Mouse (Mus musculus) macrophage (primary cell): Measurements from ENCODE around the gene Frmd4b. TPM values are rescaled to one million over a fixed set of nuclear protein-coding genes. Genes with fewer than 3 reads are reported as not detected.

ENCODE experiments used
- H3K27ac ChIP-seq: fragments of 350-480 bp; formaldehyde crosslinking; 2 replicates; pipeline ENCODE4 v1.9.0; 2021
- H3K36me3 ChIP-seq: fragments of 350-480 bp; formaldehyde crosslinking; 2 replicates; pipeline ENCODE4 v1.9.0; 2021; ENCODE audit errors: inconsistent target
- H3K4me3 ChIP-seq: fragments of 350-480 bp; formaldehyde crosslinking; 2 replicates; pipeline ENCODE4 v1.9.0; 2021; ENCODE audit errors: inconsistent target
- H3K79me2 ChIP-seq: fragments of 350-480 bp; formaldehyde crosslinking; 2 replicates; pipeline ENCODE4 v1.9.0; 2021; ENCODE audit errors: inconsistent target
- WGBS: methylation state at CpG from one replicate; pipeline ENCODE4 v1.1.7; 2026; ENCODE audit warnings: inconsistent platforms; ENCODE audit not compliant: missing documents; 5-methylcytosine and 5-hydroxymethylcytosine counted together
- polyA plus RNA-seq: library from polyadenylated mRNA; stranded (reverse); fragments of 250-400 nt; gene quantifications from 3 replicates; pipeline ENCODE4 v1.2.4, GENCODE M21; 2018; ENCODE audit warnings: inconsistent platforms

Frmd4b gene
- polyA plus RNA-seq, 1 experiment from 2014 or later = 139 TPM

GRCm38 (mm10) chr6:97594589-97594988 lies 22.8 kb downstream of the Frmd4b start:
- no peak overlapping the region for H3K4me3 ChIP-seq
- WGBS = 93% methylated on average over 7 of the region's 7 CpGs
- H3K27ac ChIP-seq = no peak overlapping the region
- no peaks in the 10 kb centered on the region for H3K79me2 ChIP-seq
- no peaks in the 10 kb centered on the region for H3K36me3 ChIP-seq

- Histone ChIP-seq H3K36me3 (no peaks in the 10 kb centered on the region), H3K4me3 (no peak overlapping the region), H3K27ac (no peak overlapping the region), H3K79me2 (no peaks in the 10 kb centered on the region)
- 76% methylated on average over 5 of the region's 5 CpGs for WGBS
These were observed 27.1 kb downstream of the Frmd4b start for GRCm38 (mm10) chr6:97590230-97590629.

- Histone ChIP-seq H3K4me3 (no peak overlapping the region), H3K27ac (no peak overlapping the region), H3K36me3 (no peaks in the 10 kb centered on the region), H3K79me2 (no peaks in the 10 kb centered on the region)
- WGBS = 86% methylated on average over 3 of the region's 3 CpGs
These were observed 27.8 kb downstream of the Frmd4b start for GRCm38 (mm10) chr6:97589581-97589980.

- Histone ChIP-seq H3K27ac (no peak overlapping the region), H3K79me2 (no peaks in the 10 kb centered on the region), H3K4me3 (no peak overlapping the region), H3K36me3 (no peaks in the 10 kb centered on the region)
- 98% methylated on average over 7 of the region's 7 CpGs for WGBS
These were observed 28.3 kb downstream of the Frmd4b start for GRCm38 (mm10) chr6:97589031-97589430.

GRCm38 (mm10) chr6:97586606-97587005 lies 30.7 kb downstream of the Frmd4b start:
- no peak overlapping the region for H3K27ac ChIP-seq
- no peak overlapping the region for H3K4me3 ChIP-seq
- H3K36me3 ChIP-seq = no peaks in the 10 kb centered on the region
- no peaks in the 10 kb centered on the region for H3K79me2 ChIP-seq

DNA sequence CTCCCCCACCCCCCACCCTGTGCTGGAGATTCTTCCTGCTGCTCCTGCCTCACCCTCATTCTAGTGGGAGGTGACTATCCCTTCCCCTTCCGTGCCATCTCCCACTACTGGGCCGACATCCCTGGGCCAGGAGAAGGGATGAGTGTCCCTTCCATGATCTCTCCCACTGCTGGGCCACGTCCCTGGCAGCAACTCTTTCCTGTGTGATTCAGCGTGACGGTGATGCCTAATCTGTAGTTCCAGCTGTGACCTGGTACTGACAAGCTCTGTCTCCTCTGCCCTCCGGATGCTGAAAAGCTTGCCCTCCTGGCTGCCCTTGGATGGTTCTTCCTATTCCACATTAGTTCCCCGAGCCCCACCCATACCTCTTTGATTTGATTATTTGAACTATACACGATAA lies 31.3 kb downstream of the Frmd4b start:
- Histone ChIP-seq H3K36me3 (no peaks in the 10 kb centered on the region), H3K27ac (no peak overlapping the region), H3K79me2 (no peaks in the 10 kb centered on the region), H3K4me3 (no peak overlapping the region)
- 83% methylated on average over 8 of the region's 8 CpGs for WGBS

GRCm38 (mm10) chr6:97582748-97583147 lies 34.6 kb downstream of the Frmd4b start:
- H3K27ac ChIP-seq = no peak overlapping the region
- 89% methylated on average over 8 of the region's 8 CpGs for WGBS
- H3K36me3 ChIP-seq = no peaks in the 10 kb centered on the region
- no peak overlapping the region for H3K4me3 ChIP-seq
- no peaks in the 10 kb centered on the region for H3K79me2 ChIP-seq

- no peaks in the 10 kb centered on the region for H3K36me3 ChIP-seq
- WGBS = 84% methylated on average over 7 of the region's 7 CpGs
- no peak overlapping the region for H3K27ac ChIP-seq
- H3K79me2 ChIP-seq = no peaks in the 10 kb centered on the region
- H3K4me3 ChIP-seq = no peak overlapping the region
These were observed 35.4 kb downstream of the Frmd4b start for GRCm38 (mm10) chr6:97581941-97582340.

DNA sequence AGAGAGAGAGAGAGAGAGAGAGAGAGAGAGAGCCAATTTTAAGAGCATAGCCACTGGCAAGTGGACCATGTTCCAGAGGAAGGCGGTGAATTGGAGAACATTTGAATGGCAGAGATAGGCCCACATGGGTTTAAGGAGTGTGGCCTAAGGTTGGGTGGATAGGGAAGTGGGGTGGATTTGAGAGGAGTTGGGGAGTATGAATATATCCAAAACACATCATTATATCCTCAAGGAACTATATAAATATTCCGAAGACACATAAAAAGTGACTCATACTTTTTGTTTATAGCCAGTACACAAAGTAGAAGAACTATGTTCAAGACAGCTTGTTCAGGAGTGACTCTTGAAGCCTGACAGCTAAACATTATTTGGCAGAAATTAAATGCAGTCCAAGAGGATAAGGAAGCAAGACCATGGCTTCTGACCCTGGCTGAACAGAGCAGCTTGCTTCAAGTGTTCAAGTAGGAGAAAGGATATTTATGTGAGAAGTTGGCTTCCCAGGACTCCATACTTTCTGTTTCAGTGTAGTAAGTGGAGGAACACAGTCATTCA lies 36.8 kb downstream of the Frmd4b start:
- H3K79me2 ChIP-seq = no peaks in the 10 kb centered on the region
- H3K27ac ChIP-seq = no peak overlapping the region
- WGBS = 94% methylated on average over 2 of the region's 2 CpGs
- no peaks in the 10 kb centered on the region for H3K36me3 ChIP-seq
- H3K4me3 ChIP-seq = no peak overlapping the region

DNA sequence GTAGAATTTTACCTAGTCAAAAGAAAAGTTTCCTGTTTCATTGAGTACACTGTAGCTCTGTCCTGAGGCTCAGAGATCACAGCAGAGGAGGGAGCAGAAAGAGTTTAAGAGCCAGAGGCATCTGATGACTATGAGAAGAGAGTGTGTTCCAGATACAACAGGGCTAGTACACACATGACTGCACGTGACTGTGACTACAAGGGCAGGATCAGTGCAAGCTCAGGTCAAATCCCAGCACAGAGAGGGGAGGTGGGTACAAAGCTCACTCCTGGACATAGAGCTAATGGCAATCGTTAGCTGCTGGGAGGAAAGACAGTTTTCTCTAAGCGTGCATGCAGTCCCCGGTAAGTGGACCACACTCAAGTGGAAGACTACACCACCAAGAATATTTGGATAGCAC lies 37.6 kb downstream of the Frmd4b start:
- no peak overlapping the region for H3K27ac ChIP-seq
- H3K4me3 ChIP-seq = no peak overlapping the region
- 90% methylated on average over 4 of the region's 4 CpGs for WGBS
- H3K79me2 ChIP-seq = no peaks in the 10 kb centered on the region
- H3K36me3 ChIP-seq = no peaks in the 10 kb centered on the region

GRCm38 (mm10) chr6:97578210-97578609 lies 39.1 kb downstream of the Frmd4b start:
- H3K4me3 ChIP-seq = no peak overlapping the region
- no peaks in the 10 kb centered on the region for H3K79me2 ChIP-seq
- H3K27ac ChIP-seq = no peak overlapping the region
- 95% methylated on average over 7 of the region's 7 CpGs for WGBS
- no peaks in the 10 kb centered on the region for H3K36me3 ChIP-seq

DNA sequence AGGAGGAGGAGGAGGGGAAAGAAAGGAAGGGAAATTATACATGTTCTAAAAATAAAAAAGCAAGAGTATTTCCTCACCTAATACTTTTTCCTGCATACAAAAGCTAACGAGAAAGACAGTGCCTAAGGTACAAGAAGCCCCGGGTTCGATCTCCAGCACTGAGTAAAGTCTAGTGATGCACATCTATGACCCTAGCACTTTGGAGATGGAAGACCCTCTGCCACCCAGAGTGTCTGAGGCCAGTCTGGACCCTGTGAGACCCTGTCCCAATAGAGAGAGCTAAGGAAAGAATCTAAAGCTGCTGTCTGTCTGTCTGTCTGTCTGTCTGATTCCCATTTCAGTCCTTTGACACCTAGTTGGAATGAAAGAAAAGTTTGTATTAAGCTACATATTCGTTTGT lies 40.0 kb downstream of the Frmd4b start:
- 59% methylated on average over 4 of the region's 4 CpGs for WGBS
- H3K79me2 ChIP-seq = no peaks in the 10 kb centered on the region

GRCm38 (mm10) chr6:97576565-97577346 lies 40.6 kb downstream of the Frmd4b start:
- Histone ChIP-seq H3K4me3 (no peak overlapping the region), H3K36me3 (no peaks in the 10 kb centered on the region), H3K79me2 (no peaks in the 10 kb centered on the region), H3K27ac (no peak overlapping the region)
- WGBS = 74% methylated on average over 7 of the region's 7 CpGs

More for the DNA sequence above, 40.0 kb downstream of the Frmd4b start:
- Histone ChIP-seq H3K27ac (no peak overlapping the region), H3K4me3 (no peak overlapping the region), H3K36me3 (no peaks in the 10 kb centered on the region)

DNA sequence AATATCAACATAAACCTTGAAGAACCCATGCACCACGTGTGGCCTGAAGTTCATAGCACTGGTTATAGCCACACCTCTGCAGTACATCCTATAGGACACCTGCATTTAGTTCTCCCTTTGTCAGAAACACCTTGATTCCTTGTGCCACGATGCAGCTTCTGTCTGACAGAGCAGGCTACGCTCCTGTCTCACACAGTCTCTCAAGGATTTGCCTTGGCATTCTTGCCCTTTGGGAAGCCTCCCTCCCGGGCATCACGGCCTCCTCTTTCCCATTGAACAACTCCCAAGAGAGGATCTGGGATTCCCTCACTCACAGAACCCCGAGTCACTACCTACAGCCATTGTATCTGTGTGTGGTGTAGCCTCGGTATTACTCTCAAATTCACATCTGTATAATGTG lies 41.2 kb downstream of the Frmd4b start:
- 90% methylated on average over 7 of the region's 7 CpGs for WGBS
- Histone ChIP-seq H3K79me2 (no peaks in the 10 kb centered on the region), H3K36me3 (no peaks in the 10 kb centered on the region), H3K4me3 (no peak overlapping the region), H3K27ac (no peak overlapping the region)

GRCm38 (mm10) chr6:97574973-97575372 lies 42.4 kb downstream of the Frmd4b start:
- no peak overlapping the region for H3K4me3 ChIP-seq
- 76% methylated on average over 5 of the region's 5 CpGs for WGBS
- no peaks in the 10 kb centered on the region for H3K79me2 ChIP-seq
- H3K27ac ChIP-seq = no peak overlapping the region
- H3K36me3 ChIP-seq = no peaks in the 10 kb centered on the region

DNA sequence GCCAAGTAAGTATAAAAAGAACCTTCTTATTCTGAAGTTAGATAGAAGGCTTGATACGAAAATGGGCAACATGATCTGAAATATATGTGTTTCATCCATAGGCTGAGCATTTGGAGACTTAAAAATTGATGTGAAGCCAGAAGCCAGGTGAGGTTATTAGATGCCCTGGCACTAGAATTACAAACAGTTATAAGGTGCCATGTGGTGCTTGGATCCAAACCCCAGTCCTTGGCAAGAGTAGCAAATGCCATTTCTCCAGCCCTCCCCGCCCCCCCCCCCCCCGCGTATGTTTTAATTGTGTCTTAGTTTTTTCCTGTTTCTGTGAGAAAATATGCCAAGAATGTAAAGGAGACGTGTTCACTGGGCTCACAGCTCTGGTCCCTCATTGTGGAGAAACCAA lies 45.1 kb downstream of the Frmd4b start:
- WGBS = 94% methylated on average over 2 of the region's 5 CpGs

More for the DNA sequence above, 45.1 kb downstream of the Frmd4b start:
- Histone ChIP-seq H3K79me2 (no peaks in the 10 kb centered on the region), H3K27ac (no peak overlapping the region), H3K4me3 (no peak overlapping the region), H3K36me3 (no peaks in the 10 kb centered on the region)
